Mouse (Mus musculus): ENCODE results near the gene Btrc. TPM values are rescaled to one million over a fixed set of nuclear protein-coding genes. Genes with fewer than 3 reads are reported as not detected.
A peak's percentile ranks its signal among the peaks of the same experiment; 100 is the strongest.

The Btrc gene
- polyA plus RNA-seq, 1 experiment from 2014 or later: 36.2 TPM

- no peaks in the 10 kb centered on the region for H3K36me3 ChIP-seq (ENCODE audit: control insufficient read depth, insufficient read depth, low read length)
- ATAC-seq (ENCODE audit: low read depth): peak; percentile 67
- no peaks in the 10 kb centered on the region for H3K27me3 ChIP-seq (ENCODE audit: control insufficient read depth, insufficient read depth, low read depth, low read length)
- peak overlapping the region; percentile 39 for H3K27ac ChIP-seq (ENCODE audit: low read length)
- H3K4me1 ChIP-seq (replicated peaks; ENCODE audit: control insufficient read depth, insufficient read depth, low read length): peaks cover 7% of the 10 kb centered on the region
- H3K4me2 ChIP-seq (ENCODE audit: low read depth, low read length): peak overlapping the region; percentile 8; the same call in 1 of the 2 replicates
- 56% methylated on average over 24 of the region's 24 CpGs for WGBS
- H3K9me3 ChIP-seq (ENCODE audit: control insufficient read depth, low read length): no peaks in the 10 kb centered on the region
- no peak overlapping the region for H3K4me3 ChIP-seq (ENCODE audit: low read length)
- no peak overlapping the region for H3K9ac ChIP-seq (ENCODE audit: low read length)
Observed at GRCm38 (mm10) chr19:45475928-45476553, 112.5 kb downstream of the Btrc start.

GRCm38 (mm10) chr19:45479548-45479947, 116.0 kb downstream of the Btrc start:
- Histone ChIP-seq H3K9ac (ENCODE audit: low read length) (no peak overlapping the region), H3K27ac (ENCODE audit: low read length) (no peak overlapping the region), H3K4me3 (ENCODE audit: low read length) (no peak overlapping the region), H3K9me3 (ENCODE audit: control insufficient read depth, low read length) (no peaks in the 10 kb centered on the region), H3K36me3 (ENCODE audit: control insufficient read depth, insufficient read depth, low read length) (no peaks in the 10 kb centered on the region), H3K4me1 (replicated peaks; ENCODE audit: control insufficient read depth, insufficient read depth, low read length) (peaks cover 2% of the 10 kb centered on the region; the same call in 1 of the 2 replicates), H3K4me2 (ENCODE audit: low read depth, low read length) (no peak overlapping the region), H3K27me3 (ENCODE audit: control insufficient read depth, insufficient read depth, low read depth, low read length) (no peaks in the 10 kb centered on the region)
- 81% methylated on average over 6 of the region's 6 CpGs for WGBS
- ATAC-seq (ENCODE audit: low read depth): no peak

DNA sequence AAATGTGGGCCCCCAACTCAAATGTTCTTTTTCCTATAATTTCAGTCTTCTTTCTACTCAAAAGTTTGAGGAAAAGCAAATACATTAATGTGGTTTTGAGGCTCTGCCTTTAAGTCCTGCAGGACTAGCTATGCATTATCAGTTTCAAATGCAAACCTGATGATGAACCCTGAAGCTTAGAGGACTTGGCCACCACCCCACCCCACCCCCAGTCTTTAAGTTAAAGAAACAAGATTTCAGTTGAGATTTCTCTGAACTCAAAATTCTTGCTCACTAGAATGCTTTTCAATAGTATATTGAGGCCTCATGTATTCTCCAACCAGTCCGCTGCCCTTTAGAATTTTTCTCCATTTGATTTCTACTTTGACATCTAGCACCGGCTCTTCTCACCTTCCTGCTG, 117.0 kb downstream of the Btrc start:
- no peaks in the 10 kb centered on the region for H3K9me3 ChIP-seq (ENCODE audit: control insufficient read depth, low read length)
- no peak overlapping the region for H3K27ac ChIP-seq (ENCODE audit: low read length)
- no peak overlapping the region for H3K4me3 ChIP-seq (ENCODE audit: low read length)
- WGBS: 77% methylated on average over 2 of the region's 2 CpGs
- H3K27me3 ChIP-seq (ENCODE audit: control insufficient read depth, insufficient read depth, low read depth, low read length): no peaks in the 10 kb centered on the region
- no peak overlapping the region for H3K9ac ChIP-seq (ENCODE audit: low read length)
- H3K4me2 ChIP-seq (ENCODE audit: low read depth, low read length): no peak overlapping the region
- peaks cover under 1% of the 10 kb centered on the region; the same call in 1 of the 2 replicates for H3K4me1 ChIP-seq (replicated peaks; ENCODE audit: control insufficient read depth, insufficient read depth, low read length)
- ATAC-seq (ENCODE audit: low read depth): no peak
- no peaks in the 10 kb centered on the region for H3K36me3 ChIP-seq (ENCODE audit: control insufficient read depth, insufficient read depth, low read length)

DNA sequence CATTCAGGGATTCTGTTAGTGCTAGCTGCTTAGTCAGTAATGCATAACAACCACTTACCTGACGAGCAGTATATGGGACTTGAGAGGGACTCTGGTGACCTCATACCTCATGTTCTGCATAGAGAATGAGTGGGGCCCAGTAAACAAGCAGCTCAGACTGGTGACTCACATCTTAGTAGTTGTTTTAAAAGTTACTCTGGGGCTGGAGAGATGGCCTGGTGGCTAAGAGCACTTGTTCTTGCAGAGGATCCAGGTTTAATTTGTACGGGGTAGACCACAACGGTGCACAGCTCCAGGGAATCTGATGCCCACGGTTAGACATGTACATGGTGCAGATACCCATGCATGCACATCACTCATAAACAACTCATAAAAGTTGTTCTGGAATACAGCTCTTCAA, 117.4 kb downstream of the Btrc start:
- Histone ChIP-seq H3K27ac (ENCODE audit: low read length) (no peak overlapping the region), H3K9ac (ENCODE audit: low read length) (no peak overlapping the region), H3K36me3 (ENCODE audit: control insufficient read depth, insufficient read depth, low read length) (no peaks in the 10 kb centered on the region), H3K9me3 (ENCODE audit: control insufficient read depth, low read length) (no peaks in the 10 kb centered on the region), H3K4me1 (replicated peaks; ENCODE audit: control insufficient read depth, insufficient read depth, low read length) (no peaks in the 10 kb centered on the region), H3K4me3 (ENCODE audit: low read length) (no peak overlapping the region), H3K27me3 (ENCODE audit: control insufficient read depth, insufficient read depth, low read depth, low read length) (no peaks in the 10 kb centered on the region), H3K4me2 (ENCODE audit: low read depth, low read length) (no peak overlapping the region)
- 80% methylated on average over 4 of the region's 4 CpGs for WGBS
- no peak for ATAC-seq (ENCODE audit: low read depth)

DNA sequence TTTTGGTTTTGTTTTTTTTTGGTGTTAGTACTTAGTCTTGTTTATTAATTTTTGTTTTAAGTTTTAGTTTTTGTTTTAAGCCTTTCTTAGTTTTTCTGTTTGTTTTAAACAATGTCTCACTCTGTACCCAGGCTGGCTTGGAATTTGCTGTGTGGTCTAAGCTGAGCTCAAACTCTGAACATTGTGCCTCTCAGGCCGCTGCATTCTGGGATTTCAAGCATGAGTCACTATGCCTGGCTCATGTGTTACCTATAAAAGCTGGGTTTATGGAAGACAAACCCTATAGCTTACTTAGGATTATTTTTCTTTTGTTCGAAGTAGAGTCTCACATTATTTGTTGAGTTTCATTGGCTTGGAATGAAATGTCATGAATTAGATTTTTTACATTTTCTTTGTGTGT, 119.9 kb downstream of the Btrc start:
- H3K9me3 ChIP-seq (ENCODE audit: control insufficient read depth, low read length): no peaks in the 10 kb centered on the region
- H3K4me2 ChIP-seq (ENCODE audit: low read depth, low read length): no peak overlapping the region
- 0 out of 2 replicates have a peak, but pooled peaks cover 2% of the 10 kb centered on the region for H3K4me1 ChIP-seq (replicated peaks; ENCODE audit: control insufficient read depth, insufficient read depth, low read length)
- H3K9ac ChIP-seq (ENCODE audit: low read length): no peak overlapping the region
- WGBS: 79% methylated on average over 2 of the region's 2 CpGs
- H3K4me3 ChIP-seq (ENCODE audit: low read length): no peak overlapping the region
- no peaks in the 10 kb centered on the region for H3K27me3 ChIP-seq (ENCODE audit: control insufficient read depth, insufficient read depth, low read depth, low read length)
- no peak overlapping the region for H3K27ac ChIP-seq (ENCODE audit: low read length)
- no peaks in the 10 kb centered on the region for H3K36me3 ChIP-seq (ENCODE audit: control insufficient read depth, insufficient read depth, low read length)
- no peak for ATAC-seq (ENCODE audit: low read depth)

GRCm38 (mm10) chr19:45486206-45486991, 122.9 kb downstream of the Btrc start:
- no peaks in the 10 kb centered on the region for H3K27me3 ChIP-seq (ENCODE audit: control insufficient read depth, insufficient read depth, low read depth, low read length)
- H3K27ac ChIP-seq (ENCODE audit: low read length): no peak overlapping the region
- no peak for ATAC-seq (ENCODE audit: low read depth)
- no peaks in the 10 kb centered on the region for H3K36me3 ChIP-seq (ENCODE audit: control insufficient read depth, insufficient read depth, low read length)
- WGBS: 84% methylated on average over 6 of the region's 6 CpGs
- H3K4me3 ChIP-seq (ENCODE audit: low read length): no peak overlapping the region
- no peaks in the 10 kb centered on the region for H3K9me3 ChIP-seq (ENCODE audit: control insufficient read depth, low read length)
- H3K4me1 ChIP-seq (replicated peaks; ENCODE audit: control insufficient read depth, insufficient read depth, low read length): 0 out of 2 replicates have a peak, but pooled peaks cover 2% of the 10 kb centered on the region
- no peak overlapping the region for H3K9ac ChIP-seq (ENCODE audit: low read length)
- H3K4me2 ChIP-seq (ENCODE audit: low read depth, low read length): no peak overlapping the region

DNA sequence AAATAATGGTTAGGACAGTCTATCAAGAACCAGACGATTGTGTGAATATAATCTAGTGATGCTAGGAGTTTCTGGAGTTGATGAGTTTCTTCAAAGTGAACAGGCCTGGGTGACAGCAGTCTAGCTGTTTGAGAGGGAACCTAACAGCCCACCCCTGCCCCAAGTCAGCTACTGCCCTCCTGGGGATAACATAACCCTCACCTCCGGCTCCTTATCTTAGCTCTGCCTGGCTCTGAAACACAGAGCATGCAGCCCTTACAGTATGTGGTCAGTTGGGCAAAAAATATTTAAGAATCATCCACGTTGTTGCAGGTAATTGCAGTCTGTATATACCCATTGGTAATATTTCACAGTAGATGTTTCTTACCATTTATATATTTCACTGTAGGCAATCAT, 123.5 kb downstream of the Btrc start:
- Histone ChIP-seq H3K27ac (ENCODE audit: low read length) (no peak overlapping the region), H3K27me3 (ENCODE audit: control insufficient read depth, insufficient read depth, low read depth, low read length) (no peaks in the 10 kb centered on the region), H3K4me3 (ENCODE audit: low read length) (no peak overlapping the region), H3K4me2 (ENCODE audit: low read depth, low read length) (no peak overlapping the region), H3K36me3 (ENCODE audit: control insufficient read depth, insufficient read depth, low read length) (no peaks in the 10 kb centered on the region), H3K4me1 (replicated peaks; ENCODE audit: control insufficient read depth, insufficient read depth, low read length) (0 out of 2 replicates have a peak, but pooled peaks cover 2% of the 10 kb centered on the region), H3K9ac (ENCODE audit: low read length) (no peak overlapping the region), H3K9me3 (ENCODE audit: control insufficient read depth, low read length) (no peaks in the 10 kb centered on the region)
- no peak for ATAC-seq (ENCODE audit: low read depth)
- WGBS: 74% methylated on average over 3 of the region's 3 CpGs

DNA sequence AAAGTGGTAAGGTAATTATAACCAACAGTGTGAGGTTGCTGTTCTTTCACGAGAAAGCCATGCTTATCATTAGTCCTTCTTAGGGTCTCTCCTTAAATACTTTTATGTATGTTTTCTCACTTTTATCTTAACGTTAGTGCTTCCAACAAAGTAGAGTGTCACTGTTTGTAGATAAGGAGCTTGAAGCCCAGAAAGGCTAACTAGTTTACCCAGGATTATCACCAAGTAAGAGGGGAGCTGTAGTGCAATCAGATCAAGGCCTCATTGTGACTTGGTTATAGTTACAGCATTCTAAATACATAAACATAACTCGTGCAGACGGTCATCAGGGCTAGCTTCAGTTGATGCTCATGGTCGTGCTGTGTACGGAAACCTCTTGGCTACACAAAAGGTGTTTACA, 126.4 kb downstream of the Btrc start:
- no peak for ATAC-seq (ENCODE audit: low read depth)
- Histone ChIP-seq H3K9me3 (ENCODE audit: control insufficient read depth, low read length) (no peaks in the 10 kb centered on the region), H3K4me1 (replicated peaks; ENCODE audit: control insufficient read depth, insufficient read depth, low read length) (0 out of 2 replicates have a peak, but pooled peaks cover 2% of the 10 kb centered on the region), H3K27me3 (ENCODE audit: control insufficient read depth, insufficient read depth, low read depth, low read length) (no peaks in the 10 kb centered on the region), H3K9ac (ENCODE audit: low read length) (no peak overlapping the region), H3K27ac (ENCODE audit: low read length) (no peak overlapping the region), H3K4me2 (ENCODE audit: low read depth, low read length) (no peak overlapping the region), H3K4me3 (ENCODE audit: low read length) (no peak overlapping the region), H3K36me3 (ENCODE audit: control insufficient read depth, insufficient read depth, low read length) (no peaks in the 10 kb centered on the region)
- WGBS: 42% methylated on average over 6 of the region's 6 CpGs

GRCm38 (mm10) chr19:45491246-45491645, 127.7 kb downstream of the Btrc start:
- WGBS: 82% methylated on average over 7 of the region's 7 CpGs
- no peaks in the 10 kb centered on the region for H3K4me1 ChIP-seq (replicated peaks; ENCODE audit: control insufficient read depth, insufficient read depth, low read length)
- H3K27me3 ChIP-seq (ENCODE audit: control insufficient read depth, insufficient read depth, low read depth, low read length): no peaks in the 10 kb centered on the region
- no peak overlapping the region for H3K9ac ChIP-seq (ENCODE audit: low read length)
- H3K9me3 ChIP-seq (ENCODE audit: control insufficient read depth, low read length): no peaks in the 10 kb centered on the region
- no peak for ATAC-seq (ENCODE audit: low read depth)
- H3K4me3 ChIP-seq (ENCODE audit: low read length): no peak overlapping the region
- H3K27ac ChIP-seq (ENCODE audit: low read length): no peak overlapping the region
- H3K36me3 ChIP-seq (ENCODE audit: control insufficient read depth, insufficient read depth, low read length): no peaks in the 10 kb centered on the region
- no peak overlapping the region for H3K4me2 ChIP-seq (ENCODE audit: low read depth, low read length)

All from lung, embryonic 16.5 days (tissue).